Mouse (Mus musculus): Measurements from ENCODE around the gene Ank3. TPM values are rescaled to one million over a fixed set of nuclear protein-coding genes. Genes with fewer than 3 reads are reported as not detected.

The Ank3 gene
- polyA plus RNA-seq, 1 experiment from 2014 or later: 102 TPM

DNA sequence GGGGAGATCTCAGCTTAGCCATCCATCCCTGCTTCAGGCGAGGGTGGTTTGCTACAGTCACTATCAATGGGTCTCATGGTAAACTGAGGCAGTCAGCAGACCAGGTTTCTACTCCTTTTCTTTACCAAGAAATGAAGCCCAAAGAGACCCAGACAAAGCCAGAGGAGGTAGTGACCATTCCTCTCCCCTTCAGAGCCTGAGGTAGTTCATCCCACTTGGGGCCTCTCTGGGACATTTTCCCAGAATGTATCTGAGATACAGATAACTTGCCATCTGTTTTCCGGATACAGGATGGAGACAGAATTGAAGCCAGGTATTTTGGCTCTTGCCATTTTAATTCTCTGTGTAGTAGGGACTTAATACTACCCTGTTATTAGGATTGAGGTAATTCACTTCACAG lies 620.1 kb downstream of the Ank3 start:
- H3K4me3 ChIP-seq (replicated peaks): no peak overlapping the region
- H3K4me1 ChIP-seq (replicated peaks): no peaks in the 10 kb centered on the region
- 0 out of 2 replicates have a peak, but pooled peaks cover 2% of the 10 kb centered on the region for H3K9me3 ChIP-seq
- 89% methylated on average over 2 of the region's 2 CpGs for WGBS
- no peak for ATAC-seq
- no peak overlapping the region for H3K27ac ChIP-seq
- H3K27me3 ChIP-seq: no peaks in the 10 kb centered on the region
- no peak overlapping the region for H3K4me2 ChIP-seq (replicated peaks)
- H3K36me3 ChIP-seq: peaks cover 76% of the 10 kb centered on the region
- H3K9ac ChIP-seq (replicated peaks): no peak overlapping the region

DNA sequence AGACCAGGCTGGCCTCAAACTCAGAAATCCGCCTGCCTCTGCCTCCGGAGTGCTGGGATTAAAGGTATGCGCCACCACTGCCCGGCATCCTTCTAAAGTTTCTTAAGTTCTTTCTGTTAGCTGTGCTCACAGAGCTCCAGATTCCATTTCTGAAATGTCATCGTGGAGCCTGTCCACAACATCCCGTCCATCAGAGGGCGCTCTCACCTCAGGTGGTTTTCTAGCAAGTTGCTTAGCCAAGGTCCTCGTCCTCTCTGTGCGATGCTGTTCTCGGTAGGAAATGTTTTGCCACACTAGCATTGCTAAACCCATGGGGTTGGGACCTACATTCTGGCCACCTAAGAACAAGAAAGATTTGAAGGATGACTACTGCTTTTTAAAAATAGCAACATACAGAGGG lies 623.1 kb downstream of the Ank3 start:
- Histone ChIP-seq H3K4me2 (replicated peaks) (no peak overlapping the region), H3K4me1 (replicated peaks) (no peaks in the 10 kb centered on the region), H3K9me3 (0 out of 2 replicates have a peak, but pooled peaks cover 2% of the 10 kb centered on the region), H3K36me3 (peaks cover 65% of the 10 kb centered on the region), H3K27me3 (no peaks in the 10 kb centered on the region), H3K9ac (replicated peaks) (no peak overlapping the region), H3K27ac (no peak overlapping the region), H3K4me3 (replicated peaks) (no peak overlapping the region)
- no peak for ATAC-seq
- WGBS: 88% methylated on average over 10 of the region's 10 CpGs

DNA sequence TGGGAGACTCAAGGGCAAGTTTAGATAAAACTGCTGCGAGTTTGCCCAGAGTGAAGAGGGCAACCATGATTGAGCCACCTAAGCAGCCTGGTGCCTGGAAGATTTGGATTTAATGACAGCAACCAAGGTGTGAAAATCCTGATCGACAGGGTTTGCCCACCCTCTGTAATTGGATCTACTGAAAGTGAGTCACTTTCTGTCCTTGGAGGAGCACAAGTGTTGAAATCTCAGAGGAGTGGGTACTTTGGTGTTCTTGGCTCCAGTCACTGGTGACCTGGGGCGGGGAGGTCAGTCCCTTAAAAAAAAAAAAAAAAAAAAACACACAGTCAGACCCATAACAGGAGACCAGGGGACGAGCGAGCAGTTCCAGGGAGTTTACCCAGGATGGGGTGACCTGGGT lies 624.0 kb downstream of the Ank3 start:
- ATAC-seq: no peak
- peaks cover 63% of the 10 kb centered on the region for H3K36me3 ChIP-seq

DNA sequence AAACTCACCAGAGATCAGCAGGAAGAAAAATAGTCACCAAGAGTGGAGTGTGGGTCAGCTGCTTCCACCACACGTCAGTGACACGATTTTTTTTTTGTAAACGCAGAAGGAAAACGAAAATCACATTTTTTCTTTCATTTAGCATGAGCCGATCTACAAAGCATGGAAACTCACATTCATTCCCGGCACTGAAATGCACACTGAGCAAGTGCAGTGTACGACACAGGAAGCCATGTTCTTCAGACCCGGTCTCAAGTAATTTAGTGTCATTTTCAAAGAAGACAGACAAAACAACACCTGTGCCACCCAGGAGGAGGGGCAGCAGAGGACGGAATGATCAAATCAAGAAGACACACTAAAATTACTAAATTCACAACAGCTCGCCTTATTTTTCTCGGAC lies 625.3 kb downstream of the Ank3 start:
- WGBS: 90% methylated on average over 11 of the region's 11 CpGs
- H3K36me3 ChIP-seq: peaks cover 50% of the 10 kb centered on the region
- H3K4me1 ChIP-seq (replicated peaks): no peaks in the 10 kb centered on the region
- no peak for ATAC-seq
- no peaks in the 10 kb centered on the region for H3K27me3 ChIP-seq
- H3K9me3 ChIP-seq: 0 out of 2 replicates have a peak, but pooled peaks cover 2% of the 10 kb centered on the region
- no peak overlapping the region for H3K9ac ChIP-seq (replicated peaks)
- H3K4me2 ChIP-seq (replicated peaks): no peak overlapping the region
- H3K4me3 ChIP-seq (replicated peaks): no peak overlapping the region
- no peak overlapping the region for H3K27ac ChIP-seq

More for the DNA sequence above, 624.0 kb downstream of the Ank3 start:
- no peak overlapping the region for H3K27ac ChIP-seq
- 0 out of 2 replicates have a peak, but pooled peaks cover 2% of the 10 kb centered on the region for H3K9me3 ChIP-seq
- no peak overlapping the region for H3K4me2 ChIP-seq (replicated peaks)
- H3K4me1 ChIP-seq (replicated peaks): no peaks in the 10 kb centered on the region
- no peak overlapping the region for H3K4me3 ChIP-seq (replicated peaks)
- WGBS: 81% methylated on average over 5 of the region's 5 CpGs
- no peak overlapping the region for H3K9ac ChIP-seq (replicated peaks)
- no peaks in the 10 kb centered on the region for H3K27me3 ChIP-seq

DNA sequence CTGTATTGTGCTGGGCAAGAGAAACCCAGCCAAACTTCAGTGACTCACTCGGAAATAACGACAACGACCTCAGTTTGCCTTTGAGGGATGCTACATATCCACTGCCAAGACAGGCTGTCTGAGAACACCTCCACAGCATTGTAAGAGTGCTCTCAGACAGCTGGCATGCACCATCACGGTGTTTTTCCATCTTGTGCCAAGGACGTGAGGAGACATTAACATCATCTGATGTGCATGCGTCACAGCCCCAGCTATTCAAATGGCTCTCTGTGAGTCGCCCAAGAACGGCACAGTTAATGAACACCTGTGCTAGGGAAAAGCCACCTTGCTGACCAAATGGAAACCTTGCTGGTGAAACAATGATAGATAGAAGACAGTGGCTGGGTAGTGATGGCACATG lies 633.4 kb downstream of the Ank3 start:
- Histone ChIP-seq H3K27ac (no peak overlapping the region), H3K36me3 (no peaks in the 10 kb centered on the region), H3K27me3 (no peaks in the 10 kb centered on the region), H3K4me1 (replicated peaks) (no peaks in the 10 kb centered on the region), H3K9ac (replicated peaks) (no peak overlapping the region), H3K4me2 (replicated peaks) (no peak overlapping the region), H3K9me3 (no peaks in the 10 kb centered on the region), H3K4me3 (replicated peaks) (no peak overlapping the region)
- ATAC-seq: no peak
- WGBS: 94% methylated on average over 8 of the region's 8 CpGs

DNA sequence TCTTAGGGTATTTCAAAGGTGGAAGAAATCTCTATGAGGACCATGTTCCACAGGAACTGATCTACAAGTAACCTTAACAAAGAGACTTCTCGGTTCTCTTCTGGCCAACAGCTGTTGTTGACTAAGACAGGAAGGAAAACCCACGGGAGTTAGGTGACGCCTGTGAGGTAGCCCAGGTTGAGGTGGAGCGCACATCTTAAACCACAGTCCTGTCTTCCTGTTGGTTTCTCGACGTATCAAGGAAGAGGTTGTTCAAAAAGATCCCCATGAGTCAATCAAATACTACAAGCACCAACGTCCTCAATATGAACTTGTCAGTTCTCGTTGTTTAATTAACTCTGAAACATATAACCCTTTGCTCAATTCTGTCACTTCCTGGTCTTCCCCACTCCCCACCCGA lies 634.4 kb downstream of the Ank3 start:
- Histone ChIP-seq H3K9me3 (no peaks in the 10 kb centered on the region), H3K4me3 (replicated peaks) (no peak overlapping the region), H3K27me3 (no peaks in the 10 kb centered on the region), H3K36me3 (no peaks in the 10 kb centered on the region), H3K27ac (no peak overlapping the region), H3K4me2 (replicated peaks) (no peak overlapping the region), H3K9ac (replicated peaks) (no peak overlapping the region), H3K4me1 (replicated peaks) (no peaks in the 10 kb centered on the region)
- 94% methylated on average over 9 of the region's 9 CpGs for WGBS
- no peak for ATAC-seq

DNA sequence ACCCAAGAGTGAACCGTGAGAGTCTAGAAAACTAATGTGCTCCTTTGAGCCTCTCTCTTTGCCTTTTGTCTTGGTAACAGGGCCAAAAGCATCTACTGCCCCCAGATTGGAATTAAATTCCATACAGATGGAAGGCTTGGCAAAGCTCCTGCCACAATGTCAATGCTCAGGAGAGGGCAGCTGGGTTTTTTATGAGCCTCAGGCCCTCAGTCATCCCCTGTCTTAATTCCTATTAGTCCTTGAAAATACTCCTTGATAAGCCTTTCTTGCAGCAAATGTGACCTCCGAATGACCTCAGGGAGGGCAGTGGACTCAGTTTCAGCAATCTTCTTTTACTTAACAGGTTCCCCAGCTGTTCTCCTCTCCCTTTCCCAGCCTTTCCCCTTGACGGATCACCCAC lies 635.3 kb downstream of the Ank3 start:
- ATAC-seq: no peak
- WGBS: 78% methylated on average over 3 of the region's 3 CpGs

DNA sequence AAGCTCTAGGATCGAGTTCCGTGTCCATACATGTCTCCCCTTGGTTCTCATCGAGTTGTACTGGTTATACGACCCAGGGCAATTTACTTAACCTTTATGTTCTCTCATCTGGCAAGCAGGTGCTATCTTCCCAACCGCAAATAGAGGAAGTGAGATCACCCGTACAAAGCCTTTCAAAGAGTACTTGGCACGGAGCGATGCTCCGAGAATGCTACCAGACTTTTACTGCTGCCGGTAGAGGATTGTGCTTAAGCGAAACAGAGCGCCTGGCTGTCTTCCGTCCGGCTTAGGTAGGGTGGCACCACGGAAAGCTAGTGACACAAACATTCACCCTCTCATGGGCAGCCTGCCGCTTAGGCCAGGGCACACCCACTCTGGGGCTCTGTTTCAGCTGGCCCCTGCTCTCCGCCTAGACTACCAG lies 641.3 kb downstream of the Ank3 start:
- H3K9ac ChIP-seq (replicated peaks): no peak overlapping the region
- H3K4me3 ChIP-seq (replicated peaks): no peak overlapping the region
- H3K36me3 ChIP-seq: no peaks in the 10 kb centered on the region
- H3K4me1 ChIP-seq (replicated peaks): no peaks in the 10 kb centered on the region
- no peaks in the 10 kb centered on the region for H3K9me3 ChIP-seq
- WGBS: 93% methylated on average over 17 of the region's 17 CpGs
- ATAC-seq: no peak
- no peaks in the 10 kb centered on the region for H3K27me3 ChIP-seq
- H3K4me2 ChIP-seq (replicated peaks): no peak overlapping the region
- no peak overlapping the region for H3K27ac ChIP-seq

More for the DNA sequence above, 635.3 kb downstream of the Ank3 start:
- Histone ChIP-seq H3K36me3 (no peaks in the 10 kb centered on the region), H3K27me3 (no peaks in the 10 kb centered on the region), H3K4me1 (replicated peaks) (no peaks in the 10 kb centered on the region), H3K9me3 (no peaks in the 10 kb centered on the region), H3K4me2 (replicated peaks) (no peak overlapping the region), H3K27ac (no peak overlapping the region), H3K4me3 (replicated peaks) (no peak overlapping the region), H3K9ac (replicated peaks) (no peak overlapping the region)

DNA sequence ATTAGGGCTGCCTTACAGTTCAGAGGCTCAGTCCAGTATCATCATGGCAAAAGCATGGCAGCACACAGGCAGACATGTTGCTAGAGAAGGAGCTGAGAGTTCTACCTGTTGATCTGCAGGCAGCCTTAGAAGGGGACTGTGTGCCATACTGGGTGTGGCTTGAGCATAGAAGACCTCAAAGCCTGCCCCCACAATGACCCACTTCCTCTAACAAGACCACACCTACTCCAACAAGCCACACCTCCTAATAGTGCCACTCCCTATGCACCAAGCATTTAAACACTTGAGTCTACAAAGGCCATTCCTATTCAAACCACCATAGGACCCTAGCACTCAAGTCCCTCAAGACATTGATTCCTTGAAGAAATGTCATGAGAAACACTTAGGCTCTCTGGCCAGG lies 643.0 kb downstream of the Ank3 start:
- no peaks in the 10 kb centered on the region for H3K9me3 ChIP-seq
- no peak overlapping the region for H3K4me3 ChIP-seq (replicated peaks)
- H3K27me3 ChIP-seq: no peaks in the 10 kb centered on the region
- no peak overlapping the region for H3K27ac ChIP-seq
- H3K4me1 ChIP-seq (replicated peaks): no peaks in the 10 kb centered on the region
- H3K9ac ChIP-seq (replicated peaks): no peak overlapping the region
- H3K36me3 ChIP-seq: no peaks in the 10 kb centered on the region
- no peak overlapping the region for H3K4me2 ChIP-seq (replicated peaks)
- no peak for ATAC-seq

DNA sequence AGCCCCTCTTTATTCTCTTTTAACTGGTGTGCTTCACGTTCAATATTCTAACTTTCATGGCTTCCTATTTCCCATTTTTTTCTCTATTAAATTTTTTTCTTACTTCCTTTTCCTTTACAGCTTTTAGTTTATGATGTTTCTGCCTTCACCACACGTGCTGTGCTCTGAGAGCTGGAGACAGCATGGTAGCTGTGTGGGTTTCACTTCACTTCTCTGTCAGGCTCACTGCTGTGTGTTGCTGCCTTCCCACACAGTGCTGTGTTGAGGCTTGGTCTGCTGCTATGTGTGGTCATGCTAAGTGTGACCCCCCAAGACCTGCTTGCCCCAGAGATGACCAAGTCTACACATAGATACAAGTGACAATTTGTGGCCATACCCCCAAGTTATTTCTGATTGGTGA lies 647.1 kb downstream of the Ank3 start:
- H3K4me1 ChIP-seq (replicated peaks): no peaks in the 10 kb centered on the region
- H3K9me3 ChIP-seq: no peaks in the 10 kb centered on the region
- no peak overlapping the region for H3K27ac ChIP-seq
- H3K27me3 ChIP-seq: no peaks in the 10 kb centered on the region
- H3K36me3 ChIP-seq: no peaks in the 10 kb centered on the region
- WGBS: 82% methylated on average over 2 of the region's 2 CpGs
- no peak for ATAC-seq
- no peak overlapping the region for H3K9ac ChIP-seq (replicated peaks)
- H3K4me3 ChIP-seq (replicated peaks): no peak overlapping the region
- H3K4me2 ChIP-seq (replicated peaks): no peak overlapping the region

DNA sequence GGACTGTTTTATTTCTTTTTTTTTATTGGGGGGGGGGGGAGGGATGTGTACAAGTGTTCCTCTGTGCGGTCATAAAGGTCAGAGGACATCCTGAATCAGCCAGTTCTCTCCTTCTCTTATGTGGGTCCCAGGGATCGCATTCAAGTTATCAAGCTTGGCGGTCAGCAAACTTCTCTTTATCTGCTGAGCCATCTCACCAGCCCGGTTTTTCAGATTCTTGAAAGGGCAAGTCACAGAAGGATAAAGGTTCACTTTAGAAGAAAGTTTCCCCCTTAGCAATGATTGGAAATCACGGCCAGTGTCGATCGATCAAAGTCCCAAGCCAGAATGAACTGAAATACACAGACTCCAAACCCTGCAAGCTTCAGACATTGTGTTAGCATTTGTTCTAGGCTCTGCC lies 651.2 kb downstream of the Ank3 start:
- Histone ChIP-seq H3K4me3 (replicated peaks) (no peak overlapping the region), H3K27ac (no peak overlapping the region), H3K36me3 (no peaks in the 10 kb centered on the region), H3K4me2 (replicated peaks) (no peak overlapping the region), H3K4me1 (replicated peaks) (no peaks in the 10 kb centered on the region), H3K9me3 (no peaks in the 10 kb centered on the region), H3K27me3 (no peaks in the 10 kb centered on the region), H3K9ac (replicated peaks) (no peak overlapping the region)
- ATAC-seq: no peak
- WGBS: 94% methylated on average over 7 of the region's 7 CpGs

DNA sequence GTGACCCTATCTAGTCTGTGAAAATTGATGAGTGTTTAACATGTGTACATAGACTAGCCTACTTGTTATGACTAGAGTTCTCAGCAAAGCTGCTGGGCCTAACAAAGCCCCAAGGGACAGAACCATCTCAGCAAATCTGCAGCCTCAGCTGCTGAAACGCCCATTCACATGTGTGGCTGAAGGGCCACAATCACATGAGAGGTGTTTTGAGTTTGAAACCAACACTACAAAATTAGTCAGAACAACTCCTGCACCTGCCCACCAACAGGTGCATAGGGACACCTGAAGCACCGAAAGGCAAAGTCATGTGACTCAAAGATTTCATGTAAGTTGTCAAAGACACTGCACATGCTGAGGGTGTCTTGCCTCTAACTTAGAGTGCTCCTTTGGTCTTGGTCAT lies 656.7 kb downstream of the Ank3 start:
- Histone ChIP-seq H3K27me3 (no peaks in the 10 kb centered on the region), H3K36me3 (no peaks in the 10 kb centered on the region), H3K9ac (replicated peaks) (no peak overlapping the region), H3K4me1 (replicated peaks) (no peaks in the 10 kb centered on the region), H3K9me3 (no peaks in the 10 kb centered on the region), H3K4me2 (replicated peaks) (no peak overlapping the region), H3K27ac (no peak overlapping the region), H3K4me3 (replicated peaks) (no peak overlapping the region)
- no peak for ATAC-seq
- WGBS: 94% methylated on average over 2 of the region's 2 CpGs

DNA sequence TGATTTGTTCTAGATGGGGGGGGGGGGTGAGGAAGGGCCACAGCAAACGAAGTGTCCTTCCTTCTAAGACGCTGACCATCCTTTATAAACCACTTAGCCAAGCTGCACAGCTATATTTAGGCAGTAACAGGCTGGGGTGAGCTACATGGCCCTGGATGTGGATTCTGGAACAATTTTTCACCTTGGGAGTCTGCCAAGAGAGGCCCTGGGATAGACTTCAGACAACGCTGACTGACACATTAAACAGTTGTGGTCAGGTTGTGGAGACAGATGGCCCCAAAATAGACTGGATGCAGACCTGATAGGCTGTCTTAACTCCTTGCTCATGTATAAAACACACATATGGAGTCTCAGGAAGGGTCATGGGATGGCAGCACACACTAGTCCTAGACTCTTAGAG lies 658.5 kb downstream of the Ank3 start:
- no peak for ATAC-seq
- H3K36me3 ChIP-seq: no peaks in the 10 kb centered on the region
- peaks cover 4% of the 10 kb centered on the region; the same call in 1 of the 2 replicates for H3K4me1 ChIP-seq (replicated peaks)
- no peak overlapping the region for H3K4me3 ChIP-seq (replicated peaks)
- H3K9ac ChIP-seq (replicated peaks): no peak overlapping the region
- H3K27ac ChIP-seq: no peak overlapping the region
- 90% methylated on average over 3 of the region's 3 CpGs for WGBS
- no peaks in the 10 kb centered on the region for H3K9me3 ChIP-seq
- H3K4me2 ChIP-seq (replicated peaks): no peak overlapping the region
- H3K27me3 ChIP-seq: no peaks in the 10 kb centered on the region

Measured in midbrain, embryonic 13.5 days (tissue).